Mouse (Mus musculus) erythroblast, embryonic 14.5 days (primary cell): ENCODE results near the gene Rnpep.

Experiments
- GATA1 ChIP-seq: IDR thresholded peaks from 2 replicates; pipeline ENCODE4 v1.6.1; 2012; ENCODE audit warnings: low read length, inconsistent platforms, mixed read lengths
- TAL1 ChIP-seq: IDR thresholded peaks from 3 replicates; pipeline ENCODE4 v1.6.1; 2012; ENCODE audit warnings: low read length, inconsistent platforms, mixed read lengths

- no peak for TF ChIP-seq GATA1
- TF ChIP-seq TAL1 = no peak
Measured at GRCm38 (mm10) chr1:135237131-135237851, 46.6 kb downstream of the Rnpep start.
